Mouse (Mus musculus) urinary bladder, postnatal 25 days (tissue): ENCODE data around the gene Olfr1475.
"Not testable (repeated sequence)": the region's sequence is repeated elsewhere in the genome, so short reads cannot be mapped to it uniquely, and the experiment has no call there.

Experiments
- DNase-seq: peaks from one replicate; pipeline ENCODE4 v3.0.0; 2022; ENCODE audit warnings: low spot score

Gene Olfr1475

GRCm38 (mm10) chr19:13480096-13480495 lies at the start of gene Olfr1475:
TSS of gene Olfr1475 (minus strand) at chr19:13480196.
- no peak for DNase-seq

- no peak for DNase-seq
Measured at GRCm38 (mm10) chr19:13527613-13528012, 47.6 kb upstream of the Olfr1475 start, which contains the start of gene Olfr1480. TSS of gene Olfr1480 (plus strand) at chr19:13527913.

GRCm38 (mm10) chr19:13500246-13500645 lies 20.2 kb upstream of the Olfr1475 start, which contains the start of gene Olfr1477:
TSS of gene Olfr1477 (plus strand) at chr19:13500546.
- DNase-seq, result no peak

- not testable (repeated sequence) for DNase-seq
Measured at GRCm38 (mm10) chr19:13469265-13469664, 10.7 kb downstream of the Olfr1475 start, which contains the start of gene Olfr1474. TSS of gene Olfr1474 (plus strand) at chr19:13469565.

- DNase-seq, result no peak
Measured at GRCm38 (mm10) chr19:13455986-13456385, 24.0 kb downstream of the Olfr1475 start, which contains the start of gene Olfr1472. TSS of gene Olfr1472 (minus strand) at chr19:13456086.

- not testable (repeated sequence) for DNase-seq
Measured at GRCm38 (mm10) chr19:13443109-13443508, 36.9 kb downstream of the Olfr1475 start, which contains the start of gene Olfr1471. TSS of gene Olfr1471 (plus strand) at chr19:13443409.
